Mouse (Mus musculus) lung, postnatal 25 days (tissue): ENCODE measurements around the gene Fpgt.

Experiments
- DNase-seq: peaks from one replicate; pipeline ENCODE4 v3.0.0; 2022; ENCODE audit warnings: low spot score

Fpgt gene

GRCm38 (mm10) chr3:155093116-155093956 lies at the start of gene Fpgt, which contains the start of gene Lrriq3:
TSS of gene Fpgt (minus strand) at chr3:155093403.
TSS of gene Lrriq3 (plus strand) at chr3:155093434.
- DNase-seq = peak; percentile 88

- DNase-seq = no peak
Observed at GRCm38 (mm10) chr3:155141047-155141446, 47.8 kb upstream of the Fpgt start.

- DNase-seq = no peak
Observed at GRCm38 (mm10) chr3:155137737-155138136, 44.5 kb upstream of the Fpgt start.

- DNase-seq = no peak
Observed at GRCm38 (mm10) chr3:155105957-155106356, 12.8 kb upstream of the Fpgt start.

- no peak for DNase-seq
Observed at GRCm38 (mm10) chr3:155099266-155099665, 6.1 kb upstream of the Fpgt start.

GRCm38 (mm10) chr3:155092081-155092480 lies 1.1 kb downstream of the Fpgt start:
- DNase-seq = no peak

- no peak for DNase-seq
Observed at GRCm38 (mm10) chr3:155077908-155078307, 15.3 kb downstream of the Fpgt start.

GRCm38 (mm10) chr3:155059449-155059822 lies 33.8 kb downstream of the Fpgt start:
- DNase-seq = no peak

- DNase-seq = no peak
Observed at GRCm38 (mm10) chr3:155058800-155059448, 34.3 kb downstream of the Fpgt start.

- DNase-seq = no peak
Observed at GRCm38 (mm10) chr3:155057566-155057965, 35.6 kb downstream of the Fpgt start.

GRCm38 (mm10) chr3:155056606-155057005 lies 36.6 kb downstream of the Fpgt start:
- DNase-seq = no peak

GRCm38 (mm10) chr3:155055231-155055916 lies 37.8 kb downstream of the Fpgt start, which contains the start of gene Tnni3k:
TSS of gene Tnni3k (minus strand) at chr3:155055407.
- DNase-seq = no peak

- no peak for DNase-seq
Observed at GRCm38 (mm10) chr3:155053189-155053588, 40.0 kb downstream of the Fpgt start.

- DNase-seq = no peak
Observed at GRCm38 (mm10) chr3:155052021-155052420, 41.2 kb downstream of the Fpgt start.

- no peak for DNase-seq
Observed at GRCm38 (mm10) chr3:155039012-155039836, 54.0 kb downstream of the Fpgt start.
